Mouse (Mus musculus) spleen, adult 18-20 months (tissue): ENCODE measurements around the gene Dkkl1.
"Not testable (repeated sequence)": the region's sequence is repeated elsewhere in the genome, so short reads cannot be mapped to it uniquely, and the experiment has no call there.

Experiments
- DNase-seq, 2 experiments: peaks; one replicate each; pipeline ENCODE4 v3.0.0; 2022; ENCODE audit warnings: mixed read lengths in 2 of 2

Dkkl1 gene

DNA sequence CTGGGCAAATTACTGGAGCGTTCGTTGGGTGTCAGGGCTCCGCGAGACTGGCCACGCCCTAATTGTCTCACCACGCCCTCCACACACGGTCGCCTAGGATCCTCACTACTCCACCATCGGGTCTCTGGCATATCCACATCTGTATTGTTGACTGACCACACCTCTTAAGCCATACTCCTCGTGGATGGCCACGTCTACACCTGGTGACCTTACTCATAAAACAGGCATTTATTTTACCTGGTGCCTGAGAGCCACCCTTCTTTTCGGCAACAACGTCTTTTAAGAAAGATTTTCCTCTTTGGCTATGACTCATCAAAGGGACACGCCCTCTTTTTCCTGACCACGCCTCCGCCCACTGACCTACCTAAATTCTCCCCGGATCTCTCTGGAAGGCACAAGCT is at the start of gene Dkkl1:
Gene Dkkl1 (minus strand): TSS at position 297 of the 401 bp plus-strand sequence.
- peak in 1 of 2 experiments; percentile 33 for DNase-seq

DNA sequence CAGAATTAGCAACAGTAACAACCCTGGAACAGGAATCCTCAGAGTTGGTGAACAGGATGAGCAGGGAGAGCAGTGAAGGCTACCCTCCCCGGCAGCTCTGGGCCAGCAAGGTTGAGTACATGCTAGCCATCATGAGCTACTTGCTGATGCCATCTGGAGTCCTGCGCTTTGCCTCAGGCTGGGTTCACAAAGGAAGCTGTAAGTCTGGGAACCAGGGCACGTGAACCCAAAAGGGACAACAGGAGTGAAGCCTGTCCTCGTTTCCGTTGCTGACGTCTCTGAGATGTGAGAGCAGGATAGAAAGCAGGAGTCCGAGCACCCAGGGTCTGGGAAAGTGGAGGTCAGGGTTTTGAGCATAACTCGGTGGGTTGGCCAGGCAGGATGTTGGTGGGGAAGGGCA is 47.3 kb upstream of the Dkkl1 start:
- no peak for DNase-seq

GRCm38 (mm10) chr7:45257063-45257840 is 45.3 kb upstream of the Dkkl1 start:
- no peak for DNase-seq

DNA sequence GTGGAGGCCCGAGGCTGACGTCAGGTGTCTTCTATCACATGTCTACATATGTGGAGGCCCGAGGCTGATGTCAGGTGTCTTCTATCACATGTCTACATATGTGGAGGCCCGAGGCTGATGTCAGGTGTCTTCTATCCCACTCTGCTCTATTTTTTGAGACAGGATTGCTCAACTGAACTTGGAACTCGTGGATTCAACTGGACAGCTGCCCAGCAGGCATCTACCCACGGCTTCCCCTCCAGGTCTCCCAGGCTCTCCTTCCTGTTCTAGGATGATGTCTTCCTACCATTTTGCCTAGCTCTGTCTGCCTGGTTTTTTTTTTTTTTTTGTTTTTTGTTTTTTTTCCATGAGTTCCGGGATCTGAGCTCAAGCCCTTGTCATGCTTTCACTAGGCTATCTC is 43.9 kb upstream of the Dkkl1 start:
- not testable (repeated sequence) for DNase-seq

DNA sequence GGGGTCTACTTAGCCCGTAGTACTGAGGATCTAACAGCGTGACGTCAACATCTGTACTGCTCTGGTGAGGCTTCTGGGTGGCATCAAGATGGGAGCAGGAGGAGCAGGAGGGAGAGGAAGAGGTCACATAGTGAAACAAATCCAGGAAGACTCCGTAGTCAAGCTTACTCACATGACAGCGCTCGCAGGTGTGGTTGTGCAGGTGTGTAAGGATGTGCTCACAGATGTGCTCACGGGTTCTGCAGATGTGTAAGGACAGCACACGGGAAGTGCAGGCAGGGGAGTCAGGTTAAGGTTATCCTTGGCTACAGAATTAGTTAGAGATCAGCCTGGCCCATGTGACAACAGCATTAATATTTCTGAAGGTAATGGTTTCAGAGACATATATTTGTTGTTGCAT is 41.9 kb upstream of the Dkkl1 start:
- DNase-seq = no peak

GRCm38 (mm10) chr7:45247666-45248065 is 35.7 kb upstream of the Dkkl1 start:
- no peak for DNase-seq

DNA sequence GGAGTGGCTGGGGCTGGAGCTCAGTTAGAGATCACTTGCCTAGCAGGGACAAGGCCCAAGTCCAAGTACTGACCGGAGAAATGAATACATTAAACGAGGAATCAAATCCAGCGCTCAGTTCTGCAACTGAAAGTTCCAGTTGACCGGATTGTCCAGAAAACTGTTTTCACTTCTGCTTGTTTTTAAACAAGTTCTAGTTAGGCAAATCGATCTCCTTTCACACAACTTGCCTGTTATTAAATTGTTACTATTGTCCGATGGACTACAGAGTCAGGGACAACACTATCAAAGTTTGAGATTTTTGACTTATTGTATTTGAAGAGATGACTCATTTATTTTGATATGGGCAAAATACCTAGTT is 29.4 kb upstream of the Dkkl1 start:
- no peak for DNase-seq

GRCm38 (mm10) chr7:45240633-45241388 is 28.9 kb upstream of the Dkkl1 start, which contains the start of gene Slc6a16:
Gene Slc6a16, plus strand, starts transcription at chr7:45241085.
- DNase-seq = peak in 1 of 2 experiments; percentile 18

- DNase-seq = no peak
These were observed 28.2 kb upstream of the Dkkl1 start for GRCm38 (mm10) chr7:45240109-45240508.

DNA sequence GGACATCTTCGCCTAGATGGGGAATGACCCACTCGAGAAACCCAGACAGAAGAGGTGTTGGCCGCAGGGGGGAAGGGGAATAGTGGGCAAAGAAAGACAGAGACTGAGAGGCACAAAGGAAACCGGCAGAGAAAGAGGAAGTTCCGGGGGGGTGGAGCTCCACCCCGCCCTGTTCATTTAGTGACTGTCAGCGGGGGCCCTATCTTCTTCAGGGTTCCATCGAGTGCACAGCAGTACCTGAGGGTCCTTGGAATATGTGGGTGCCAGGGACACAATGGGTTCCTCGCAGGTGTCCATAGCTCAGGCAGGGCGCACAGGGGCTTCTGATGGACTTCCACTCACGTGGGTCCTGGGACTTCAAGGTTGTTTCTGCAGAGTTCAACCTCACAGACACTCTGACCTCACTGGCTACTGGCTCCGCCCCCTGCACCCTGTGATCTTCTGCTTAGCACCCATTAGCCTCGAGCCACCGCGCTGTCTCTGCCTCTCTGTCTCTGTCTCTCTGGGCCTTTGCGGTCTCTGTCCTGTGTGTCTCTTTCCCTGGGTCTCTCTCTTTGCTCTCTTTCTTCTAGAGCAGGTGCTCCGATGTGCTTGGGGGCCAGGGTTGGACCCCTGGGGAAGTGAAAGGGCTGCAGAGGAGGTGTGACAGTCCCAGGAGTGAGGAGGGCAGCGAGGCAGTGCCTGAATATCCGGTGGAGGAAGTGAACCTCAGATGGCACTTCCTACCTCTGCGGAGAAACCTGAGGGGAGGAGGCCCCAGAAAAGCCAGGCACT is 27.0 kb upstream of the Dkkl1 start, which contains the start of gene Cd37:
Gene Cd37 (minus strand): TSS at position 393 of the 774 bp plus-strand sequence.
- peak; percentile 75 to 80 for DNase-seq

GRCm38 (mm10) chr7:45237747-45238699 is 26.1 kb upstream of the Dkkl1 start:
- no peak for DNase-seq

DNA sequence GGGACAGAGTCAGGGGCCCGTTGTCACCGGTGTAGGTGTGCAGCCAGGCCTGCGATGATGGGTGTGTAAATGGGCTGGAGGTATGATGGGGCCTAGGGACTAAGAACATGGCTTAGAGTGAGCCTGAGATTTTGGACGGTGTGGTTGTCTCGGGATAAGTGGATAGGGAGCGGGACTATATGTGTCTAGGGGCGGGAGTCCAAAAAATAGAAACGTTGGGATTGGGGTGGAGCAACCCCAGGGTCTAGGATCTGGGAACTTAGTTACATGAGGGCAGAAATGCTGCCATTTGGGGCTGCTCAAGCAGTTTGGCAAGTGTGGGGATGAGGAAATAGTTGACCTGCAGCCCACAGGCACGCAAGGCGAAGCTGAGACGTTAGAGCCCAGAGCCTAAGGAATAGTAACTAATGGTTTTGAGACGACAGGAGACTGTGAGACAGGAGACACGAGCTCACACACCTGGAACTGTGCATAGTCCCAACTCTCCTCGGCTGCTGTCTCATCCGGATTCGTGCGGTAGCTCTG is 23.8 kb upstream of the Dkkl1 start:
- no peak for DNase-seq

GRCm38 (mm10) chr7:45234922-45235571 is 23.1 kb upstream of the Dkkl1 start:
- DNase-seq = no peak

DNA sequence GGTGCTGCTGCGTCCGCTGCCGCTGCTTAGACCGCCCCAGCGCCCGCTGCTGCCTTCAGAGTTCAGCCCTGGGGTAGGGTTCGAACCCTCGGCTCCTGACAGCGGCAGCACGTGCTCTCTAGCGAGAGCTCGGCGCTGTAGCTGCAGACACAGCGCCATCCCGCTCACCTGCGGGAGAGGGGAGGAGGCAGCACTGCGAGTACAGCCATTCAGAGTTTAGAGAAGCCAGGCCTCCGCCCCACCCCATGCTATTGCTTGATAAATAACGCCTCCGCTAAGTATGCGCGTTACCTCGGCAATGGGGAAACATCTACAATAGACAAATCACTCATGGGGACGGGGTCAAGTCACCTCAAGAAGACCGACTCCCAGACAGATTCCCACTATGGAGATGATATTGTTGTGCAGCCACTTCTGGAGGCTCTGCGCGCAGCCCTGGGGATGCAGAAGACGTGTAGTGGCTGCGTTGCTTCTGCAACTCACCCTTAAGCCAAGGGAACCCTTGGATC is 22.4 kb upstream of the Dkkl1 start:
- no peak for DNase-seq

- peak; percentile 43 to 51 for DNase-seq
These were observed 21.8 kb upstream of the Dkkl1 start for GRCm38 (mm10) chr7:45233580-45234332.

DNA sequence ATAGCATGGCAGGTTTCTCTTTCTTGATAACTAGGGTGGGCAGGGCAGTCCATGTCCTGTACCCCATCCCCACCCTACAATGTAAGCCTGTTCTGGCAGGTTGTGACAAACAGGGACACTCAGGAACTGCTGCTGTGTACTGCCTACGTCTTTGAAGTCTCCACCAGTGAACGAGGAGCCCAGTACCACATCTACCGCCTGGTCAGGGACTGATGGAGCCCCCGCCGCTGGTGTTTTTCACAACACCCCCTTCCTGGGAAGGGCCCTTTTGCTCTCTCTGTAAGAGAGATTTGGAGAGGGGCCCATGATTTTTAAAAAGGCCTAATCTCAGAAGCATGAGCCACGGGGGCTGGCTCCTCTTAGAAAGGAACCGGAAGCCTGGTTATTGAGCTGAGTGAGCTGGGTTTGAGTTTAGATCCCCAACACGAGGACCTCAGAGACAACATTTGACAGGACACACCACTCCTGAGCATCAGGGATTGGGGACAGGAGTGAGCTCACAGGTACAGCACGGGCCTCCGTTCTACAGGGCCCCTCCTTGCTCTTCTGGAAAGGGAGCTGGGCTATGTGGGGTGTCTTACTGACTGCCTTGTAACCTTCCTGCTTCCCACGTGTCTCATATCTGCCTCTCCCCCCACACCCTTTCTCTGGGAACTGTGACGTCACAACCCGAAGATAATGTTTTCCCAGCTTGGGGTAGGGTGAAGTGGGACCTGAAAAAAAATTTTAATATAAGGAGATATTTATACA is 20.9 kb upstream of the Dkkl1 start:
- DNase-seq = no peak

- no peak for DNase-seq
These were observed 20.0 kb upstream of the Dkkl1 start for GRCm38 (mm10) chr7:45231941-45232340.

GRCm38 (mm10) chr7:45231192-45231591 is 19.2 kb upstream of the Dkkl1 start:
- no peak for DNase-seq

DNA sequence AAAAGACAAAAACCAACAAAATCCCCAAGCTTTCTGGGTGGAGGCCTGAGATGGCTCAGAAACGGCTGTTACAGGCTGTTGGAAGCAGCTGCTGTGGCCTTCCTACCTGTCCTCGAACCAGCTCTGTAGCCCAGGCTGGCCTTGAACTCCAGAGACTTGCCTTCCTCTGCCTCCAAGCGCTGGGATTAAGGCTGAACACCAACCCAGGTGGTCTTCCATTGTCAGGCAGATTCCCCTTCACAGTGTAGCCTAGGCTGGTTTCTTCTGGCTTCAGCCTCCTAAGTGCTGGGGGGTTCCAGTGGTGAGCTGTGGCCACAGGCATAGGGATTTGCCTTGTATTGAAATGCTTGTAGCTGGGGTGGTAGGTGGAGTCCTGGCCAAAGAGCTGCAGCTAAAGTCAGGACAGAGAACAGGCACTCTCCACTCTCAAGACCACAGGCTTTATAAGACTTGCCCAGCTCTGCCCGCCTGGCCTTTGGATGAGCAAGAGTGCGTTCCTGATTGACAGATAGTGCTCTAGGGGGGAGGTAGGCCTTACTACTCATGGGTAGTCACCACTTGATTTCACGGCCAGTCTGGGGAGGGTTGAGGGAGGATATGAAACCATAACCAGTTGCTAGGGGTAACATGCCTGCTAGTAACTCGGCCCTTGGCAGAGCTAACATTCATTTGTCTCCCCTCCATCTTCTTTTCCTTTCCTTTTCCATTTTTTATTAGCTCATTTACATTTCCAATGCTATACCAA is 17.7 kb upstream of the Dkkl1 start:
- DNase-seq = peak; percentile 52 to 55
